In the genomic region with DNA sequence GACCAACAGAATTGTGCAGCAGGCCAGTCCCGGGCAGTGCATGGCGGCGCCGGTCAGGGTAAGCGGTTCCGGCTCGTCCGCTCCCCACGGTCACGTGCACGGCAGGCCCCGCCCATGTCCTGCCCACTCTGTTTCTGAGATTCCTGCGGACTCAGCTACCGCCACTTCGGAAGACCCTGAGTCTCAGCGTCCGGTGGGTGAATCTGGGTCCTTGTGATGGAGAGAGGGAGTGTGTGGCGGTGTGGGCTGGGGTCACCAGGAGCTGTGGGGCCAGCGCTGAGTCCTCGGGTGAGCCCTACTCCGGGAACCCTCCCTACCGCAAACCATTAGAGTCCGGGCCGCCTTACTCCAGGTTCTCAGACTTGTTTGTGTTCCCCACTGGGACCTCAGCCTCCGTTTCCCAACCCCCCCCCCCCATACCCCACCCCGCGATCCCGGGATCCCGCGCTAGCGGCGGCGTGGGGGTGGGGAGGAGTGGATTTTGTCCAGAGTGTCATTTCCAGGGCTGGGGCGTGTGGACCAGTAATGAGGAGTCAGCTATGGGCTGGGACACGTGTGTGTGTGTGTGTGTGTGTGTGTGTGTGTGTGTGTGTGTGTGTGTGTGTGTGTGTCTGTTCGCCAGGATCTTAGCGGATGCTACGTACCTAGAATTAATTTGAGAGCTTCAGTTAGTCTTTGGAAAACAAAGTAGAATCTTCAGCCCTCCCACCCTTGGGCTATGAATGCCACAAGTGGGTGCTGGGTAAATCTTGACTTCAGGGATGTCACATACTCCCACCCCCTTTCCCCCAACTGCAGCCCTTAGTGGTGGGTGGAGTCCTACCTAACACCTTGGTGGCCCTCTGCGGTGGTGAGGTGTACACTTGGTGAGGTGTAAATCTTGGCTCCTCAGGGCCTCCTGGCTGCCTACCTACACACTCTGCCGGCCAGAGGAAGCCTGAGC, we compare ENCODE assay signal across 8 mouse cellular contexts. TPM values are rescaled to one million over a fixed set of nuclear protein-coding genes. Genes with fewer than 3 reads are reported as not detected.
A peak's percentile ranks its signal among the peaks of the same experiment; 100 is the strongest.
DNase-seq lines count a peak whose midpoint lies in the region; ATAC-seq and TF ChIP-seq lines count a peak whose summit lies in the region.

Gene Sgsh (minus strand): TSS at position 94 of the 943 bp plus-strand sequence.
Gene Slc26a11 (plus strand): TSS at position 115 of the 943 bp plus-strand sequence.

- peaks cover 15% of the 10 kb centered on the region for H3K4me1 ChIP-seq in hindbrain, embryonic 12.5 days

- CTCF ChIA-PET in Patski (lab: Charles Lee) = interaction anchor here (1.0 kb wide), 1 partner anchor 15 kb away, joined by 3 read pairs; no protein-coding TSS in a partner anchor

- WGBS in hindbrain, embryonic 12.5 days = 3% methylated on average over 40 of the region's 40 CpGs

- H3K4me3 ChIP-seq in hindbrain, embryonic 12.5 days = peak within 1 kb of the TSS; percentile 65

- no peaks in the 10 kb centered on the region for H3K9me3 ChIP-seq in hindbrain, embryonic 12.5 days (replicated peaks)

- in situ Hi-C loops in Patski (cut with MboI; ENCODE audit: low pct_unique_long_range_greater_than_20kb) = no loop called here

- H3K9ac ChIP-seq in hindbrain, embryonic 12.5 days = peak within 1 kb of the TSS; percentile 80

- no peak for TF ChIP-seq CTCF in Patski (IDR thresholded peaks at IDR 0.05)

- peak within 1 kb of the TSS; percentile 95 for H3K4me2 ChIP-seq in hindbrain, embryonic 12.5 days (replicated peaks)

- no peaks in the 10 kb centered on the region for H3K27me3 ChIP-seq in Patski
- H3K27me3 ChIP-seq in hindbrain, embryonic 12.5 days = no peaks in the 10 kb centered on the region

- H3K36me3 ChIP-seq in hindbrain, embryonic 12.5 days = peaks cover 4% of the 10 kb centered on the region; the same call in 1 of the 2 replicates

- ATAC-seq in Patski = peak; percentile 55
- ATAC-seq in hindbrain, embryonic 12.5 days (ENCODE audit: low FRiP score) = peak; percentile 92

- POLR2A ChIA-PET in Patski (lab: Charles Lee) = interaction anchor here (0.6 to 1.7 kb wide), 4 partner anchors 12 to 29 kb away, joined by 3 to 5 read pairs (median 4); no protein-coding TSS in a partner anchor

- H3K27ac ChIP-seq in hindbrain, embryonic 12.5 days = peak within 1 kb of the TSS; percentile 49; the same call in 1 of the 2 replicates

- no peak for DNase-seq in Patski (ENCODE audit: low read depth, low spot score)
- DNase-seq in cerebellum, postnatal 14 days = peak; percentile 85
- peak; percentile 43 to 66 for DNase-seq in frontal cortex, postnatal 14 days (ENCODE audit: low spot score in 2 of 2)
- peak; percentile 72 to 81 for DNase-seq in layer of hippocampus, postnatal 10 days (ENCODE audit: low spot score in 2 of 2)
- DNase-seq in lung, postnatal 10 days = peak; percentile 97
- peak; percentile 81 for DNase-seq in ovary, postnatal 14 days (ENCODE audit: low spot score)
- peak; percentile 73 for DNase-seq in thymus, postnatal 14 days

RNA-seq across cellular contexts. Expression of gene Sgsh, which starts in this region (rescaled TPM):
- polyA plus RNA-seq in Patski (2021) = 25.0 TPM
- polyA plus RNA-seq in hindbrain, embryonic 12.5 days (2016; fragmentation: Nextera tagmentation; extraction: Ambion mirVana) = 4.4 and 4.6 TPM in 2 replicates
- 1 to 10 TPM; 4.7 to 5.1 TPM for total RNA-seq in layer of hippocampus, postnatal 10 days (2021)

RNA-seq across cellular contexts. Expression of gene Slc26a11, which starts in this region (rescaled TPM):
- polyA plus RNA-seq in Patski (2021) = 16.3 TPM
- 5.3 and 6.0 TPM in 2 replicates for polyA plus RNA-seq in hindbrain, embryonic 12.5 days (2016; fragmentation: Nextera tagmentation; extraction: Ambion mirVana)
- 1 to 10 TPM; 5.4 to 6.3 TPM for total RNA-seq in layer of hippocampus, postnatal 10 days (2021)
